Mouse (Mus musculus) right cerebral cortex, adult 18-20 months (tissue): ENCODE results near the gene Usb1.

Source experiments
- DNase-seq: peaks from one replicate; pipeline ENCODE4 v3.0.0; 2022; ENCODE audit warnings: mixed read lengths

The Usb1 gene

DNA sequence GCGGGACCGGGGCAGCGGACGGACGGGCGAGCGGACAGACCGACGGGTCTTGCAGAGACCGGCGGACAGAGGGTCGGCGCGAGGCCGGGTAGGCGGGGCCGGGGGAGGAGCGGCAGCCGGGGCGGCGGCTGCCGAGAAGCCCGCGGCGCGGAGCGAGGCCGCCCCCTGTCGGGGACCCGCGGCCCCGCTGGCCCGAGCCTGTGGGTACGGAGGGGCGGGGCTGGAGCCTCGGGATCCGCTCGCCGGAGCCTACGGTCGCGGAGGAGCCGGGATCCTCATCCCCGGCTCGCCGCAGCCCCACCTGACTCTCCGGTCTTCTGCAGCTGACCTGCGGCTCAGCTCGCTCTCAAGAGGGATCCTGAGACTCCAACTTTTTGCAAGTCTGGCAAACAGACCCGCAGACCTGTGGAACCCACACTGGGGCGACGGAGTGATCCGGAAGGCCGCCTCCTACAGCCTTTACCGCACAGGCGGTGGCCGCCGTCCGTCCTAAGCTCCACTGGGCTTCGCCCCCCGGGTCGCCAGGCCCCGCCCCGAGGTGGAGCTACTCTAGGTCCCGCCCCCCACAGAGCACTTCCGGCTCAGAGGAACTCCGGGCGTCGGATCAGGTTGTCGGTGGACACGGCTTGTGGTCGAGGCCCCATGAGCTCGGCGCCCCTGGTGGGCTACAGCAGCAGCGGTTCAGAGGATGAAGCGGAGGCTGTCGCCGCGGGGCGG lies at the start of gene Usb1, which contains the start of gene Zfp319:
Gene Usb1, plus strand, starts transcription at position 565 of the 717 bp plus-strand sequence.
Gene Zfp319, minus strand, starts transcription at position 231 of the 717 bp plus-strand sequence.
- DNase-seq, result peak; percentile 92

DNA sequence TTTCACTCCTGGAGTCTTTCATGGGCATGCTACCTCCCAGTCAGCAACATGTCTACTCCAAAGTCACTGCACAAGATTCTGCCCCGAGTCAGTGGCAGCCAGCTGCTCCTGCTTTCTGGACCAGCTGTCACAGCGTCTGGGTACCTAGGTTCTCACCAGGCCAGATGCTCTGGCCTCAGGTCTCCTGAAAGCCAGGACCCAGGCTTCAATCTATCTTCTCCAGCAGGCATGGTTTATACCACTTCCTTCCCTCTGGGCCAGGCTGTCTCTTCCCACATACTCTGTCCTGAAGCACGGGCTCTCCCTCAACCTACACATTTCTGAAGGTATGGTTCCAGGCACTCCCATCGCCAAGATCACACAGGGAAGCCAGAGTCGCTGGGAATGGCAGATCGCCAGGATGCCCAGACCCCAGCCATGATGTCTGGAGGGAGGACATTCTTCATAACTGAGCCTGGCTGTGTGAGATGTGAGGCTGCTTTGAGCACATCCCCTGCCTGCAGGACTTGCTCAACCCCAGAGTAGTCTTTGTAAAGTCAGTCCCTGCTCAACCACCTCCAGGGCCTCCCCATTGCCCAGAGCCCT lies 42.9 kb upstream of the Usb1 start:
- no peak for DNase-seq

DNA sequence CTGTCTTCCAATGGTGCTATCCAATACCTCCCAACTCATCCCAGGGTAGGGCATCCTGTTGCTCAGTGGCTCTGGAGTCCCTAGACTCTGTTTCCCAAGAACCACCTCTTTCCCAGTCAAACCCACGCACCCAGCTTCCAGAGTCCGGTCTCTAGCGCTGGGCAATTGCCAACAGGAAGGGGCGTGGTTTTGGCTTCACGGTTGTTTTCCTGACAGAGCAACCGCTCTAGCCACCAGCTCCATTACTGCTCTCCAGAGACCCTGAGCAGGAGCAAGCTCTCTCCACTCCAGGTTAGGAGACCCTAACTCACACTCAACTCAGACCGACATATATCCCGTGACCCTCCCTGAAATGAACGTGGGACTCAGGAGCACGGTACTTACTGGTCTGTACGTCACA lies 38.9 kb upstream of the Usb1 start:
- DNase-seq, result no peak

DNA sequence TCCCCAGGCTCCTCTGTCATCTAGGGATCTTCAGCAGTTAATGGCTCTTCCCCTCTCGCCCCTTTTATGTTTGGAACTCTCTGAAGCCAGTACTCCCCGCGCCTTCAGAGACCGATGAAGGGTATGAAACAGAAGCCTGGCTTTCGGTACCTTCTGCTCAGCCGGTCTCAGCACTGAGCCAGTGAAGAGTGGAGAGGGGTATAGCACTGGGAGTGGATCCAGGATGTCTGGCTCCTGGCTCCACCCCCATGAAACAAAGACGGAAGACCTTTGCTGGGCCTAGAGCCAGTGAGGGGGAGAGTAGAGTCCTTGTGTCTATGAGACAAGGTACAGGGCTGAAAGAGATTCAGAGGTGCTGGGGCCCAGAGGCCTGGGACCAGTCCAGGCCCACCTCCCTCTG lies 38.2 kb upstream of the Usb1 start:
- no peak for DNase-seq

DNA sequence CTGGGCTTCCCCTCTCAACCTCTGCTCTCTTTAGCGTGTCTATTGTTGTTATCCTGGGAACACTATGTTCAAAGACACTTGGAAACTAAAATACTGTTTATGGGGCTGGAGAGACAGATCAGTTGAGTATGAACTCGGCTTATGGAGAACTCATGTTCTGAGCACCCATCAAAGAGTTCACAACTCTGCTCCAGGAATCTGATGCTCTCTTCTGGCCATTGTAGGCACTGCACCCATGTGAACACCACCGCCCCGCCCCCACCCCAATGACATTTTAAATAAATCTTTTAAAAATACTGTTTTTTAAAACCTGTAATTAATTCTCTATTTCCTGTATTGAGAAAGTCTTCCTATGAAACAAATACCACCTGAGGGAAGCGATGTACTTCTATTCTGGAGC lies 29.7 kb upstream of the Usb1 start:
- DNase-seq, result no peak

DNA sequence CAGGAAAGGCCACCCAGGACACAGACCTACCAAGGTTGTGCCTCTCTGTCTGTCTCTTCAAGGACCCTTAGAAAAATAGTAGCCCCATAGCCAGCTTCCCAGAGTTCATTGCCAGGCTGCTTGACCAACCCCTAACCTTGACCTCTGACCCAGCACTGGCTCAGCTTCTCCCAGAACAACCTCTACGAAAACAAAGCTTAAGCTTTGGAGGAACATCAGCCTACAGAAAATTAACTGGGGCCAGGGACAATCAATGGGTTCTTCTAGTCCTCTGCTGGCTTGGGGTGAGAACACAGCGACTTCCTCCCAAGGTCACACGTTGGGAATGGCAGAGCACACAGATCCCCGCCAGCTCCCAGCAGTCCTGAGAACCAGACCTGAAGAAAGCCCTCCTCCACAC lies 26.6 kb upstream of the Usb1 start:
- DNase-seq, result no peak

DNA sequence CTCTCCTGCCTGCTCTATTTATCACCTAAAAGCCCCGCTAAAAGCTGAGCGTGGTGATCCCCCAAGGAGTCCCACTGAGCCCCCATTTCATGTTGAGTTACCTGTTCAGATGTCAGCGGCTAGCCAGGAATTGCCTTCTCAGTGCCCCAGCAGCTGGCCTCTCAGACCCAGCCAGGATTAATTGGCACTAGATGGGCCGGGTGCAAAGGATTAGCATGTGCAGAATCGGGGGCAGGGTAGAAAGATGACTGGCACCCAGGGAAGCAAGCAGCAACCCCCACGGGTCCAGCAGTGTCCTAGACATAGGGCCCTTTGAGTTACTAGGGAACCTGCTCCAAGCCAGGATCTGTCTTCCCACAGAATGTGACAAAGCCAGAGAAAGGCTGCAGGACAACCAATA lies 25.7 kb upstream of the Usb1 start, which contains the start of gene Cngb1:
Gene Cngb1, minus strand, starts transcription at position 155 of the 400 bp plus-strand sequence.
- DNase-seq, result no peak

DNA sequence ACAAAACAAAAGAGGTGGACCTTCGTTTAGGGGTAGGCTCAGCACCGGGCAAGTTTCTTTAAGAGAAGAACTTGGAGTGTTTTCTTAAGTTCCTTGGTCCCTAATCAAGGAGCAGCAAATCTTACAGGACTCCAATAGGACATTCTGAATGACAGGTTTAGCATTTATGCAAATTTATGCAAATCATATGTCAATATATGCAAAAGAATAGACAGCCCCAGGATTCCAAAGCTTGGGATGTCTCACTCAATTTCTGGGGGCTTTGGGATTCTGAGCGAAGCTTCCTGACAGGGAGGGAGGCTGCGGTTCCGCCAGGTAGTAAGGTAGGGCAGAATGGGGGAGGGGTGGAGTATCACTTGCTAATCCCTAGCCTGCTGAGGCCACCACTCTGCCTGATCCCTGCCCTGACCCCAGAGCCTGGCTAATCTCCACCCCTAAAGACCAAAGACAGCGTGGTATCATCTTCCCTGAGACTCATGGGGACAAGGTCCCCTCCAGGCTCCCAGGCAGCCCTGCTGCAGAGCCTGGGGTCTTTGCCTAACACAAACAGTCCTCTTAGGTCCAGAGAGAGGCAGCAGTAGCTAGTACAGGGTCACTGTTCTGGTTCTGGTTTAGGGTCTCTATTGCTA lies 21.6 kb upstream of the Usb1 start, which contains the start of gene Tepp:
Gene Tepp, plus strand, starts transcription at position 225 of the 629 bp plus-strand sequence.
- DNase-seq, result no peak

DNA sequence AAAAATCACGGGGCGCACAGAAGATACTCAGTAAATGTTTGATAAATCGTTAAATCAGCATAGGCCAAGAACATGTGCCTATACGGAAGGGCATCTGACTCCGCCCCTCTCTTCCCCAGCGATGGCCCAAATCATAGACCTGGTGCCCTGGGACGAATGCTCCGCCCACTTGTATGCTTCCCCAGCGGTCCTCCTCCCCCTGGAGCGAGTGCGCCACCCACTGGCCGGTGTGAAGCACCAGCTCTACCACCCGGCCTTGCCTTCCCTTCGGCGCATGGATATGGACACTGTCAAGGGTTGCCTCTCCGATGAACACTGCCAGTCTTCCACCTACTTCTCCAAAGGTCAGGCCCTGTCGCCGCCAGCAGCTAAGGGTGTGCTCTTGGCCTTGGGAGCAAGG lies 19.2 kb upstream of the Usb1 start:
- DNase-seq, result no peak

DNA sequence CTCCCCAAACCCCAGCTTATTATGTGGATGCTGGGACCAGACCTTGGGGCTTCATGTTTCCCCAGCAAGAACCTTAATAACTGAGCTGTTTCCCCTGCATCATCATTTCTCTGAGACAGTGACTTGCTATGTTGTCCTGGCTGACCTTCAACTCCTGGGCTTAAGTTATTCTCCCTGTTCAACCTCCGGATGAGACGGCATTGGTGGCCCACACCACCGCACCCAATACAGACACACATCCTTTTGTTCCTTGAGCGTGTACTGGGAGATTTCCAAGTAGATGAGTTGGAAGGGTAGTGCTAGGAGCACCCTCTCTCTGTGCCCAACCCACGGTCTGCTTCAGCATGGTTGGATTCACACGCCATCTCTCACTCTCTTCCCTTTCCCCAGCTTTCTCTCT lies 18.2 kb upstream of the Usb1 start:
- DNase-seq, result no peak

DNA sequence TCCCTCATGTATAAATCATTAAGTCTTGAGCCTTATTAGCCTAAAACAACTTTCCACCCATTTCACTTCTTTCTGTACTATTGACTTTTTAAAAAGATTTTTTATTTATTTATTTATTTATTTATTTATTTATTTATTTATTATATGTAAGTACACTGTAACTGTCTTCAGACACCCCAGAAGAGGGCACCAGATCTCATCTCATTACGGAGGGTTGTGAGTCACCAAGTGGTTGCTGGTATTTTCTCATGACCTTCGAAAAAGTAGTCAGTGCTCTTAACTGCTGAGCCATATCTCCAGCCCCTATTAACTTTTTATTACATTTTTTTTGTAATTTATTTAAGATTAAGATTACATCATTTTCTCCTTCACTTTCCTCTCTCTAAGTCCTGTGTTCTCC lies 17.4 kb upstream of the Usb1 start:
- no peak for DNase-seq

DNA sequence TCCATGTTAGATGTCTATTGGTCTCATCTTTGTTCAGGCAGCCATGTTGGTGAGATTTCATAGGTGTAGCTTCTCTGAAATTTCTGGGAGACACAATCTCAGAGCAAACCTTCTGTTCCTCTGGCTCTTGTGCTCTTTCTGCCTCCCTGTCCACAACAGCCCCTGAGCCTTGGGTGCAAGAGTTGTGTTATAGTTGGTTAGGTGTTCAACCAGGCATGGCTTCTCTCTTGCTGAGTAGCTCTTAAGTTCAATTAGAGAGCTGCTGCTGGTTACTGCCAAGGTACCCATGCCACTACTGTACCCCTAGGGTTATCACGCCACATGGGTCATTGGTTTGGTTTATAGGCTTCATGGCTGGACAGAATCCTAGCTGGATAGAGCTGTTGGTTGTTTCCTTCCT lies 16.7 kb upstream of the Usb1 start:
- no peak for DNase-seq

DNA sequence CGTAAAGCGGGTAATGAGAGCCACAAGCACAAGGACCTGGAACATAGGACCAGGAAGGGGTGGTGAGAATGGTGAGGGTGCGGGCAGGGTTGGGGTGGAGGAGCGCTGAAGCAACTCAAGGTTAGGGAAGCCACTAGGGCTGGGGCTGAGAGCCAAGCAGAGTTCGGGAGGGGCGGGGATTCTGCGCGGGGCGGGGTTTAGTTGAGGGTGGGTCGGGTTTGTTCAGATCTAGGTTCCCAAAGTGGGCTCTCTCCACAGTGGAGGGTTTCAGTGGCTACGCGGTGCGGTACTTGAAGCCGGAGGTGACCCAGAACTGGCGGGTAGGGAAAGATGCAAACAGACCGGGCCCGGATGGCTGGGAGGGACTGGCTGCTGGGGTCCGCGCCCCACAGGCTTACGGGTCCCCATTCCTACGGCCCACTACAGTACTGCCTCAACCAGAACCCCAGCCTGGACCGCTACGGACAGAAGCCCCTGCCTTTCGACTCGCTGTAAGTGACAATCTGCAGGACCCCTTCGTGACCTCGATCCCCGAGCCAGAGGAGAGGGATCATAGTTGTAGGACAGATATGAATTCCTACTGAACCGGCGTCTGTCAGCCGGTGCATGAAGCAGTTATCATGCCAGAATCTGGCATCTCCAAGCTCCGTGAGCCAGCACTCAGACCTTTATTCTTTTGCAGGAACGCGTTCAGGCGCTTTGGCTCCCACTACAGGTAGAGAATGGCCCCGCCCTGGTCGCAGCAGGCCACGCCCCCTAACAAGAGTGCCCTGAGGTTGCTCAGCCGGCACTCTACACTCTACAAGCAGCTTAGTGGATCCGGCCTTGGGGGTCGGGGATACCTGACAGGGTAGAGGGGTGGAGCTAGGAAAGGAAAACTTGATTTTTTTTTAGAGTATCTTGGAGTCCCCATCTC lies 11.6 kb upstream of the Usb1 start:
- DNase-seq, result peak; percentile 30

DNA sequence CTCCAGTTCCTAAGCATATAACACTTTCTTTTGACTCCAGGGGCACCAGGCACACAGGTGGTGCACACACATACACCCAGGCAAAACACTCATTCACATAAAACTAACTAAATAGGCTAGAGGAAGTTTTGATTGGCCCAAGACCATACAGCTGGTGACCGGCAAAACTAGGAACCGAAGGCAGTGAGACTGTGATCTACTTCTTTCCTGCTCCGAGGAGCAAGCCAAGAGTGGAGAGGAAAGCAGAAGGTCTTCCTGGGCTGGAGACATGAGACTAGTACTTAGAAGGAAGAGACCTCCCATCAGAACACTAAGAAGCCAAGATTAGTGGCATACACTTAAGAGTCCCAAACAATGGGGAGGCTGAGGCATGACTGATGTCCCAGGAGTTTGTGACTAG lies 8.9 kb upstream of the Usb1 start:
- no peak for DNase-seq

DNA sequence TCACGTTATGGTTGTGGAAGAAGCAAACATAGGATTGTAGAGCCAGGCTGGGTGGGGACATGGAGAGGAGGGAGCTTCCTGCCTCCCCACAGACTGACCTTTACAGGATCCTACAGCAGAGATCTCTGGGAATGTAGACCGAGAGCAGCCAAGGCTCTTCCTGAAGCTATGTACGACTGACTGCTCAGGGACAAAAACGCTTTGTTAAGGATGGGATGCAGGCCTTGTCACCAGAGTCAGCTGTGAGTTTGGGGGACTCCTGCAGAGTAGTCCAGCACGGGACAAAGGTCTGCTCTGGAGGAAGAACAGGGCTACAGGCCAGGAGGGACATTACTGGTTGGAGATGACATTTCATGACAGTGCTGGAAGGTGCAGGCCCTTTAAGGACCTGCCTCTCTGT lies 7.4 kb upstream of the Usb1 start:
- no peak for DNase-seq

DNA sequence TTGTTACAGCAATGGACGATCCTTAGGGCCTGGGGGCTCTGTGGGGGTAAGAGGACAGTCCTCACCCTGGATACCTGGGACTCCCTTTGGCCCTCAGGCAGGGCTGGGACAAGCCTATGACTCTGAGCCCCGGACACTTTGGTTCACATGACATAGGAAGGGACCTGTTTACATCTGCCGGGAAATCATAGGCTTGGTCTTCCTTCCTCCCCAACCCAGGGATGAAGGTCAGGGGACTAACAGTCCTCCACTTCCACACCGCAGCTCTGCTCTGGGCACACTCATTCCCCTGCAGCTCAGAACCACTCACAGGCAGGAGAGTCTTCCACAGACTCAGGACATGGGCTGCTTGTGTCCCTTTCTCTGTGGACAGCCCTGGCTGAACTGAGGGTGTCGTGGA lies 5.3 kb upstream of the Usb1 start:
- no peak for DNase-seq

DNA sequence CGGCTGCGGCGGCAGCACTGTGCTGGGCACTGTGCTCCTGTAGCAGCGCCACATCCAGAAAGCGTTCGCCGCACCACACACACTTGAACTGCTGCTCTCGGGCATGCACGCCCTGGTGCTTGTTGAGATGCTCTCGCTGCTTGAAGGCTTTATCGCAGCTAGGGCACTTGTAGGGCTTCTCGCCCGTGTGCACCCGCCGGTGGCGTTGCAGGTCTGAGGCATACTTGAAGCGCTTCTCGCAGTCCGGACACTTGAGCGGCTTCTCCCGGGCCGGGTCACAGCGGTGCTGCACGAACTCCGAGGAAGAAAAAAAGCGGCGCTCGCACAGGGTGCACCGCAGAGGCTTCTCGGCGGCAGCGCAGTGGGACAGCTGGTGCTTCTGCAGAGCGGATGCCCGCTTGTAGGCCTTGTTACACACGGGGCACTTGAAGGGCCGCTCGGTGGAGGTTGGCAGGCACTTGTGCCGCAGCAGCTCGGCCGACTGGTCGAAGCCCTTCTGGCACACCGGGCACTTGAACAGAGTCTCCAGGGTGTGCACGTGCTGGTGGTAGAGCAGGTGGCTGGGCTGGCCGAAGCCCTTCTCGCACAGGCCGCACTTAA lies 4.1 kb upstream of the Usb1 start:
- DNase-seq, result no peak

DNA sequence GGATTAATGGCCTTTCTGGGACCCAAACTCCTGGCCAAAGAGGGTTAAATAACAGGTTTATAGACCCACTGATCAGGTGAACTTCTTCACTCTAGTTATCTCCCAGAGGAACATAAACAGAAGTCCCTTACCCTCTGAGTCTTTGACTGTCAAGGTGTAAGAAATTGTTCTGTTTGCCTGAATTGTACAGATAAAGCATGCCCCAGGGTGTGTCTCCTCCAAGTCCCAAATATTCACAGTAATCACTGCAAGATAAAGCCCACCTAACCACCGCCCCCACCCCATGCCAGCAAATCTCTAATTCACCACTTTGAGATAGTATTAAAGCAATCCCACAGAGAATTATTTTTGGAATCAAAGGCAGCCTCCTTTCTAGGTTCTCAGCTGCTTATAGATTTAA lies 1.7 kb upstream of the Usb1 start:
- no peak for DNase-seq

DNA sequence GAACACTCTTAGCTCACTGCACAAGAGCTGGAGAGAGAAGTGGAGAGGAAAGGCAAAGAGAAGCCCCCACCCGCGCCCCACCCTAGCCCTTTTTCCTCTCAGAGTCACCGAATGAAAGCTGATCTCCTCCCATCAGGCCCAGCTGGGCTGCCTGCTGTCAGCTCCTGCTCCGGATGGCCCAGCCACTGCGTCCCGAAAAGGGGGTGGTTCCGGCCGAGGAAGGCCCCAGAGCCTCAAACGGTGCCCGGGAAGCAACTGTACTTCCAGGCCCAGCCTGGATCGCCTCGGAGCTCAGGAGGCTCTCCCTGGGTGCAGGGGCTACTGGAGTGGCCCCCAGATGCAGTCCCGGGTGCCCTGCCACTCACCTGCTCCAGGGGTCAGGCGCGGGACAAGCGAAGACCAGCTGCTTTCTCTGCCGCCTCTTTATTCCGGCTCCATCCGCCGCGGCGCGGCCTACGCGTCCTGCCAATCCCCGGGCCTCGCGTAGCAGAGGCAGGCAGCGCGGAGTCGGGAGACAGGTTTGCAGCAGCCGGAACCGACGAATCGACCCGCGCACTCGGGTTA lies 846 bp upstream of the Usb1 start:
- no peak for DNase-seq

DNA sequence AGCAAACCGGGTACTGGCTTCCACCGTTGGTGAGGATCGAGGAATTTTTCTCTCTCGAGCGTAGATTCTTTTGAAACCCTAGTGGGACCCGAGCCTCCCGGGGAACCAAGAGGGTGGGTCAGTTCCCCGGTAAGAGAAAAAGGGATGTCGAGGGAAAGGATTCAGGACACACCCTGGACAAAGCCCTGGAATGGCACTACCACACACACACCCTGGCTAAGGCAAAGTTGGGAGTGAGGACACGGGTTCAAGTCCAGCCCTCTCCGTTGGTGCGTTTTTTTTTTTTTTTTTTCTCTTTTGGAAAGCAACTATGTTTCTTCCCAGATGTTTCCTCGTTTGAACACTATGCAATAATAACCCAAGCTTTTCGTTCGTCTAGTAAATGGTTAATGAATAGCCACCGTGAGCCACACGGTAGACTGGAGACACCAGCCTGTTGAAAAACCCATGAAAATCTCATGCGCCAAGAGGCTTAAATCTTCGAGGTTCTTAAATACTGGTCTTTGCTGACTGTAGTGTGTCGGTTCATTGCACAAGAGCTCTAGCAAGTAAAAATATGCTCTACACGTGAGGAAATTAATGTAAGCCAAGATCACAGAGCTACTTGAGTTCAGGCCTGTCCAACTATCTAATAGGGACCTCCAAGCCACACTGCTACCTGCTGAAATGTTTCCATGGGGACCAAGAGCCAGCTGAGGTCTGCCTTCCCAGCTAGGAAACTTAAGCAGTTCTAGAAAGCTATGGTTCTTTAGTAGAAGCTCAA lies 534 bp downstream of the Usb1 start:
- no peak for DNase-seq

DNA sequence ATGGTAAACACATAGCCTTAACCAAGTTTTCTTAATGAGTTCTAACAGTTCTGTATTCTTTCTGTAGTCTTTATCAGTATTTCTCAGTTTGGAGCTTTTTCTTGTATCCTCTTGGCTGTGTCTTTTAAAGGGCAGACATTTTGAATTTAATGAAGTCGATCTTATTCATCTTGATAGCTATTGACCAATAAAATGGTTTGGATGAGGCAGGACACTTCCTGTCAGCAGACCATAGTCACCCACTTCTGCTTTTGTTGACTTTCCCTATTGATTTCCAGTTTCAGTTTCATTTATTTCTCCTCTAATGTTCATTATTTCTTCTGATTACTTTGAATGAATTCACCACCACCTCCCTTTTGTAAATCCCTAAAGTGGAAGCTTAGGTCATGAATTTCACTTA lies 3.6 kb downstream of the Usb1 start:
- no peak for DNase-seq

DNA sequence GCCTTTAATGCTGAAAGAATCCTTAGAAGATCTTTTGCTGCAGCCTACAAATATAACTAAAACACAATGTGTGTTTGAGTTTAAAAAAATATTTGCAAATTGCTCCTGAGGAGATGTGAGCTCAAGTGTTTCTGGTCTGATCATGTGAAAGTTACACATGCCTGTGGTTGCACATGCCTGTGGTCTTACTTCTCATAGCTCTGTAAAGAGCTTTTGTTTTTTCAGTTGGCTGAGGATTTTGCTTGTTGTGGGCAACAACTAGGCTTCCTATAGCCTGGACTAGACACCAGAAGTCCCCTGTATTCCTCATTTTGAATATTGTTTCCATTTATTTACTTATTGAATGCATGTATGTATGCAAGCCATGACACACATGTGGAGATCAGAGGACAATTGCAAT lies 4.3 kb downstream of the Usb1 start:
- DNase-seq, result no peak
